Mouse (Mus musculus) hindbrain, embryonic 13.5 days (tissue): ENCODE data around the gene Als2cl. TPM values are rescaled to one million over a fixed set of nuclear protein-coding genes. Genes with fewer than 3 reads are reported as not detected.

Source experiments
- ATAC-seq: fragments of 200-750 bp; cut with Nextera tagmentation; 2 replicates; pipeline ENCODE4 v1.8.0; 2017; ENCODE audit warnings: moderate TSS enrichment; ENCODE audit not compliant: low FRiP score
- H3K27ac ChIP-seq: fragments of 300-500 bp; sonication (generic); 2 replicates; pipeline ENCODE4 v1.5.1; 2015; ENCODE audit warnings: inconsistent platforms, mild to moderate bottlenecking, moderate library complexity
- H3K27me3 ChIP-seq: fragments of 300-500 bp; sonication (generic); 2 replicates; pipeline ENCODE4 v1.6.1; 2015; ENCODE audit warnings: mild to moderate bottlenecking, inconsistent platforms
- H3K36me3 ChIP-seq: fragments of 300-500 bp; sonication (generic); 2 replicates; pipeline ENCODE4 v1.6.1; 2015; ENCODE audit warnings: mild to moderate bottlenecking, inconsistent platforms
- H3K4me1 ChIP-seq: fragments of 300-500 bp; sonication (generic); replicated peaks from 2 replicates; pipeline ENCODE4 v1.6.1; 2015; ENCODE audit warnings: inconsistent platforms
- H3K4me2 ChIP-seq: fragments of 300-500 bp; sonication (generic); 2 replicates; pipeline ENCODE4 v1.6.1; 2015; ENCODE audit warnings: inconsistent platforms, mild to moderate bottlenecking, moderate library complexity
- H3K4me3 ChIP-seq: fragments of 300-500 bp; sonication (generic); 2 replicates; pipeline ENCODE4 v1.5.1; 2015; ENCODE audit warnings: mild to moderate bottlenecking, inconsistent platforms
- H3K9ac ChIP-seq: fragments of 300-500 bp; sonication (generic); 2 replicates; pipeline ENCODE4 v1.6.1; 2015; ENCODE audit warnings: mild to moderate bottlenecking, inconsistent platforms
- H3K9me3 ChIP-seq: fragments of 300-500 bp; sonication (generic); 2 replicates; pipeline ENCODE4 v1.6.1; 2016; ENCODE audit warnings: inconsistent platforms
- WGBS: fragments of 180-500 bp; shearing (Covaris S2); methylation state at CpG from one replicate; pipeline ENCODE4 v1.1.7; 2015; 5-methylcytosine and 5-hydroxymethylcytosine counted together
- polyA plus RNA-seq: library from polyadenylated mRNA; unstranded; fragments of >200 nt; fragmentation: Nextera tagmentation; extraction: Ambion mirVana; gene quantifications from 2 replicates; pipeline ENCODE4 v1.2.1, GENCODE M21; 2015

The Als2cl gene
- 0.90 and 1.5 TPM in 2 replicates for polyA plus RNA-seq

- no peak for ATAC-seq
- Histone ChIP-seq H3K9me3 (no peaks in the 10 kb centered on the region), H3K9ac (peak within 1 kb of the TSS; percentile 69), H3K4me1 (peaks cover 34% of the 10 kb centered on the region), H3K36me3 (no peaks in the 10 kb centered on the region), H3K4me3 (peak within 1 kb of the TSS; percentile 52), H3K4me2 (peak within 1 kb of the TSS; percentile 89), H3K27me3 (peaks cover 65% of the 10 kb centered on the region), H3K27ac (no peak within 1 kb of the TSS)
- WGBS, result 13% methylated on average over 12 of the region's 12 CpGs
Observed at GRCm38 (mm10) chr9:110879191-110879920, at the start of gene Als2cl. Gene Als2cl (plus strand): TSS chr9:110879870.

GRCm38 (mm10) chr9:110833021-110833420 is 46.6 kb upstream of the Als2cl start:
- no peak for ATAC-seq
- Histone ChIP-seq H3K36me3 (no peaks in the 10 kb centered on the region), H3K4me1 (no peaks in the 10 kb centered on the region; the same call in 1 of the 2 replicates), H3K27ac (no peak overlapping the region), H3K4me3 (no peak overlapping the region), H3K9me3 (no peaks in the 10 kb centered on the region), H3K9ac (no peak overlapping the region), H3K4me2 (no peak overlapping the region), H3K27me3 (no peaks in the 10 kb centered on the region)
- WGBS, result 78% methylated on average over 5 of the region's 5 CpGs

GRCm38 (mm10) chr9:110834411-110834810 is 45.3 kb upstream of the Als2cl start, which contains the start of gene Prss45:
Gene Prss45 (plus strand): TSS chr9:110834588.
- no peak within 1 kb of the TSS for H3K27ac ChIP-seq
- ATAC-seq, result no peak
- H3K9me3 ChIP-seq, result no peaks in the 10 kb centered on the region
- no peaks in the 10 kb centered on the region for H3K27me3 ChIP-seq
- H3K9ac ChIP-seq, result no peak within 1 kb of the TSS
- H3K4me3 ChIP-seq, result no peak within 1 kb of the TSS
- 84% methylated on average over 19 of the region's 19 CpGs for WGBS
- no peaks in the 10 kb centered on the region; the same call in 1 of the 2 replicates for H3K4me1 ChIP-seq
- H3K4me2 ChIP-seq, result no peak within 1 kb of the TSS
- H3K36me3 ChIP-seq, result no peaks in the 10 kb centered on the region

- Histone ChIP-seq H3K9ac (no peak overlapping the region), H3K4me1 (no peaks in the 10 kb centered on the region; the same call in 1 of the 2 replicates), H3K27me3 (no peaks in the 10 kb centered on the region), H3K9me3 (no peaks in the 10 kb centered on the region), H3K4me3 (no peak overlapping the region), H3K36me3 (no peaks in the 10 kb centered on the region), H3K4me2 (no peak overlapping the region), H3K27ac (no peak overlapping the region)
- 33% methylated on average over 10 of the region's 10 CpGs for WGBS
- ATAC-seq, result no peak
Observed at GRCm38 (mm10) chr9:110834961-110835360, 44.7 kb upstream of the Als2cl start.

GRCm38 (mm10) chr9:110836112-110836511 is 43.6 kb upstream of the Als2cl start:
- no peaks in the 10 kb centered on the region for H3K9me3 ChIP-seq
- no peak overlapping the region for H3K27ac ChIP-seq
- H3K4me2 ChIP-seq, result no peak overlapping the region
- H3K27me3 ChIP-seq, result no peaks in the 10 kb centered on the region
- WGBS, result 57% methylated on average over 2 of the region's 2 CpGs
- H3K9ac ChIP-seq, result no peak overlapping the region
- no peak overlapping the region for H3K4me3 ChIP-seq
- H3K4me1 ChIP-seq, result peaks cover 2% of the 10 kb centered on the region; the same call in 1 of the 2 replicates
- no peaks in the 10 kb centered on the region for H3K36me3 ChIP-seq
- no peak for ATAC-seq

- WGBS, result 77% methylated on average over 6 of the region's 6 CpGs
- Histone ChIP-seq H3K9ac (no peak overlapping the region), H3K27ac (no peak overlapping the region), H3K4me2 (no peak overlapping the region), H3K4me3 (no peak overlapping the region), H3K27me3 (no peaks in the 10 kb centered on the region), H3K36me3 (no peaks in the 10 kb centered on the region), H3K4me1 (0 out of 2 replicates have a peak, but pooled peaks cover 2% of the 10 kb centered on the region), H3K9me3 (no peaks in the 10 kb centered on the region)
- ATAC-seq, result no peak
Observed at GRCm38 (mm10) chr9:110840905-110841304, 38.8 kb upstream of the Als2cl start.

GRCm38 (mm10) chr9:110841438-110841837 is 38.2 kb upstream of the Als2cl start:
- 82% methylated on average over 2 of the region's 2 CpGs for WGBS
- no peak overlapping the region for H3K27ac ChIP-seq
- no peak overlapping the region for H3K4me2 ChIP-seq
- H3K36me3 ChIP-seq, result no peaks in the 10 kb centered on the region
- H3K9ac ChIP-seq, result no peak overlapping the region
- ATAC-seq, result no peak
- 0 out of 2 replicates have a peak, but pooled peaks cover 2% of the 10 kb centered on the region for H3K4me1 ChIP-seq
- H3K4me3 ChIP-seq, result no peak overlapping the region
- no peaks in the 10 kb centered on the region for H3K9me3 ChIP-seq
- no peaks in the 10 kb centered on the region for H3K27me3 ChIP-seq

- Histone ChIP-seq H3K4me1 (0 out of 2 replicates have a peak, but pooled peaks cover 2% of the 10 kb centered on the region), H3K4me2 (no peak within 1 kb of the TSS), H3K27ac (no peak within 1 kb of the TSS), H3K27me3 (no peaks in the 10 kb centered on the region), H3K36me3 (no peaks in the 10 kb centered on the region), H3K4me3 (no peak within 1 kb of the TSS), H3K9ac (no peak within 1 kb of the TSS), H3K9me3 (no peaks in the 10 kb centered on the region)
- 86% methylated on average over 10 of the region's 10 CpGs for WGBS
- ATAC-seq, result no peak
Observed at GRCm38 (mm10) chr9:110844206-110844605, 35.5 kb upstream of the Als2cl start, which contains the start of gene Prss46. Gene Prss46 (plus strand): TSS chr9:110844506.

- H3K9me3 ChIP-seq, result no peaks in the 10 kb centered on the region
- 81% methylated on average over 7 of the region's 7 CpGs for WGBS
- no peaks in the 10 kb centered on the region for H3K36me3 ChIP-seq
- no peak overlapping the region for H3K4me2 ChIP-seq
- no peak overlapping the region for H3K27ac ChIP-seq
- H3K9ac ChIP-seq, result no peak overlapping the region
- no peak overlapping the region for H3K4me3 ChIP-seq
- H3K27me3 ChIP-seq, result no peaks in the 10 kb centered on the region
- no peak for ATAC-seq
- H3K4me1 ChIP-seq, result no peaks in the 10 kb centered on the region
Observed at GRCm38 (mm10) chr9:110849162-110849561, 30.5 kb upstream of the Als2cl start.

GRCm38 (mm10) chr9:110855903-110856302 is 23.8 kb upstream of the Als2cl start:
- Histone ChIP-seq H3K27ac (no peak overlapping the region), H3K4me3 (no peak overlapping the region), H3K4me2 (no peak overlapping the region), H3K9me3 (no peaks in the 10 kb centered on the region), H3K27me3 (peaks cover 26% of the 10 kb centered on the region), H3K36me3 (no peaks in the 10 kb centered on the region), H3K9ac (no peak overlapping the region), H3K4me1 (peaks cover 7% of the 10 kb centered on the region)
- no peak for ATAC-seq
- 83% methylated on average over 7 of the region's 7 CpGs for WGBS

GRCm38 (mm10) chr9:110856920-110857319 is 22.8 kb upstream of the Als2cl start:
- no peak for ATAC-seq
- H3K9me3 ChIP-seq, result no peaks in the 10 kb centered on the region
- no peak overlapping the region for H3K9ac ChIP-seq
- no peaks in the 10 kb centered on the region for H3K36me3 ChIP-seq
- no peak overlapping the region for H3K4me2 ChIP-seq
- peaks cover 30% of the 10 kb centered on the region for H3K27me3 ChIP-seq
- no peak overlapping the region for H3K4me3 ChIP-seq
- peaks cover 7% of the 10 kb centered on the region for H3K4me1 ChIP-seq
- no peak overlapping the region for H3K27ac ChIP-seq
- 77% methylated on average over 4 of the region's 4 CpGs for WGBS

GRCm38 (mm10) chr9:110857781-110858472 is 21.7 kb upstream of the Als2cl start, which contains the start of gene Prss50:
Gene Prss50 (plus strand): TSS chr9:110857967.
- Histone ChIP-seq H3K9ac (peak within 1 kb of the TSS; percentile 43; the same call in 1 of the 2 replicates), H3K9me3 (no peaks in the 10 kb centered on the region), H3K4me3 (peak within 1 kb of the TSS; percentile 31), H3K27me3 (peaks cover 30% of the 10 kb centered on the region), H3K36me3 (no peaks in the 10 kb centered on the region), H3K4me2 (peak within 1 kb of the TSS; percentile 50), H3K4me1 (peaks cover 7% of the 10 kb centered on the region), H3K27ac (no peak within 1 kb of the TSS)
- ATAC-seq, result no peak
- 8% methylated on average over 49 of the region's 50 CpGs for WGBS
